Mouse (Mus musculus) neural tube, embryonic 12.5 days (tissue): ENCODE measurements at regions not wholly inside any gene's neighbourhood (a gene's known extent, or its start where the extent isn't known, plus 50 kb on each side); places are given as distances from the start of the nearest gene placed in this dataset.

ENCODE experiments used
- ATAC-seq: fragments of 200-750 bp; cut with Nextera tagmentation; 2 replicates; pipeline ENCODE4 v1.8.0; 2017; ENCODE audit warnings: low read depth, mild to moderate bottlenecking, moderate TSS enrichment, moderate library complexity; ENCODE audit not compliant: low FRiP score
- H3K27ac ChIP-seq: fragments of 300-500 bp; sonication (generic); 2 replicates; pipeline ENCODE4 v1.5.1; 2016
- H3K27me3 ChIP-seq: fragments of 300-500 bp; sonication (generic); replicated peaks from 2 replicates; pipeline ENCODE4 v1.6.1; 2016; ENCODE audit warnings: mild to moderate bottlenecking
- H3K36me3 ChIP-seq: fragments of 300-500 bp; sonication (generic); 2 replicates; pipeline ENCODE4 v1.6.1; 2016; ENCODE audit warnings: mild to moderate bottlenecking
- H3K4me1 ChIP-seq: fragments of 300-500 bp; sonication (generic); 2 replicates; pipeline ENCODE4 v1.6.1; 2016
- H3K4me2 ChIP-seq: fragments of 300-500 bp; sonication (generic); replicated peaks from 2 replicates; pipeline ENCODE4 v1.6.1; 2016; ENCODE audit warnings: mild to moderate bottlenecking
- H3K4me3 ChIP-seq: fragments of 300-500 bp; sonication (generic); 2 replicates; pipeline ENCODE4 v1.5.1; 2016
- H3K9ac ChIP-seq: fragments of 300-500 bp; sonication (generic); 2 replicates; pipeline ENCODE4 v1.6.1; 2016; ENCODE audit warnings: mild to moderate bottlenecking
- H3K9me3 ChIP-seq: fragments of 300-500 bp; sonication (generic); 2 replicates; pipeline ENCODE4 v1.6.1; 2016; ENCODE audit warnings: mild to moderate bottlenecking
- WGBS: fragments of 180-500 bp; shearing (Covaris S2); methylation state at CpG from one replicate; pipeline ENCODE4 v1.1.7; 2016; 5-methylcytosine and 5-hydroxymethylcytosine counted together

- Histone ChIP-seq H3K9ac (no peak overlapping the region), H3K27me3 (no peaks in the 10 kb centered on the region), H3K36me3 (no peaks in the 10 kb centered on the region), H3K27ac (no peak overlapping the region), H3K4me1 (no peaks in the 10 kb centered on the region), H3K9me3 (no peaks in the 10 kb centered on the region), H3K4me3 (no peak overlapping the region), H3K4me2 (no peak overlapping the region)
- 90% methylated on average over 3 of the region's 3 CpGs for WGBS
- ATAC-seq = no peak
These were observed 60.3 kb downstream of the 4930544G11Rik start for GRCm38 (mm10) chr6:66012675-66013074.

DNA sequence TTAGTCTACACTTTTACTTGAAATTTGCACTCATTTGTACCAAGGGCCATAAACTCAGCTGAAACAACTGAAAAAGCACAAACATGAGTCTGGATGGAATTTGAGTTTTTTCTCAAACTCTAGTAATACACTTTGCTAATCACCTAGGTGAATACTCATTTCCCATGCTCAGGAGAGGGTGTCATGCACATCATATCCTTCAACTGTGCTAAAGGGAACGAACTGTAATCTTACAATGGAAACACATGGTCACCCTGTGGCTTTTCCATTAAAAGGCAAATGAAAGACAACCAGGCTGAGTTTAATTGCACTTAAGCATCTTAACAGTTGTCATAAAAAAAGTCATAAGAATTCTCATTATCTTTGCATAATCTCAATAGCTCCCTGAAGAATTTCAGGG lies 71.1 kb downstream of the 4930544G11Rik start:
- no peaks in the 10 kb centered on the region for H3K36me3 ChIP-seq
- 76% methylated on average over 1 of the region's 1 CpGs for whole genome bisulfite sequencing
- H3K27me3 ChIP-seq = no peaks in the 10 kb centered on the region
- no peak overlapping the region for H3K4me2 ChIP-seq
- H3K9ac ChIP-seq = no peak overlapping the region
- H3K27ac ChIP-seq = no peak overlapping the region
- ATAC-seq = no peak
- no peaks in the 10 kb centered on the region for H3K9me3 ChIP-seq
- H3K4me3 ChIP-seq = no peak overlapping the region
- no peaks in the 10 kb centered on the region for H3K4me1 ChIP-seq

DNA sequence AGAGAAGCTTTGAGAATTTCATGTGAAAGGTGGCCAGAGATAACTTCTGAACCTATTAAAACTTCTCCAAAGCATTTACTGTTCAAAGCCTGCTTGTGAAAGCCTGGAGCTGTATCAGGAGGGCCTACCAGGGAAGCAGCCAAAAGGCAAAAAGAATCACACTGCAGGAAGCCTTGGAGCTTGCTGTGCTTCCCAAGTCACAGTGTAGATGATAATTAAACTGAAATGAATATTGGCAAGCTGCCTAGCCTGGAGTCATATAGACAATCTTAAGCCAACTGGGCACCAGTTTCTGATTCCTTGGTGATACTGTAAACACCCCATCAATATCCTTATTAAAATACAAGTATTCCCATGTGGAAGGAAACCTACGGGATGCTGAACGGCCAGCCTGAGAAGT lies 84.4 kb downstream of the 4930544G11Rik start:
- H3K4me2 ChIP-seq = no peak overlapping the region
- H3K9ac ChIP-seq = no peak overlapping the region
- no peak overlapping the region for H3K4me3 ChIP-seq
- WGBS = 74% methylated on average over 2 of the region's 2 CpGs
- no peak overlapping the region for H3K27ac ChIP-seq
- H3K9me3 ChIP-seq = no peaks in the 10 kb centered on the region
- no peaks in the 10 kb centered on the region for H3K4me1 ChIP-seq
- no peaks in the 10 kb centered on the region for H3K36me3 ChIP-seq
- no peaks in the 10 kb centered on the region for H3K27me3 ChIP-seq
- ATAC-seq = no peak

GRCm38 (mm10) chr6:66051852-66052251 lies 99.4 kb downstream of the 4930544G11Rik start:
- Histone ChIP-seq H3K9me3 (0 out of 2 replicates have a peak, but pooled peaks cover 3% of the 10 kb centered on the region), H3K27ac (no peak overlapping the region), H3K9ac (no peak overlapping the region), H3K27me3 (no peaks in the 10 kb centered on the region), H3K4me1 (no peaks in the 10 kb centered on the region), H3K4me3 (no peak overlapping the region), H3K36me3 (no peaks in the 10 kb centered on the region), H3K4me2 (no peak overlapping the region)
- 81% methylated on average over 4 of the region's 4 CpGs for WGBS
- no peak for ATAC-seq

- no peaks in the 10 kb centered on the region for H3K4me1 ChIP-seq
- no peak for ATAC-seq
These were observed 100.0 kb downstream of the 4930544G11Rik start for GRCm38 (mm10) chr6:66052386-66052785.

DNA sequence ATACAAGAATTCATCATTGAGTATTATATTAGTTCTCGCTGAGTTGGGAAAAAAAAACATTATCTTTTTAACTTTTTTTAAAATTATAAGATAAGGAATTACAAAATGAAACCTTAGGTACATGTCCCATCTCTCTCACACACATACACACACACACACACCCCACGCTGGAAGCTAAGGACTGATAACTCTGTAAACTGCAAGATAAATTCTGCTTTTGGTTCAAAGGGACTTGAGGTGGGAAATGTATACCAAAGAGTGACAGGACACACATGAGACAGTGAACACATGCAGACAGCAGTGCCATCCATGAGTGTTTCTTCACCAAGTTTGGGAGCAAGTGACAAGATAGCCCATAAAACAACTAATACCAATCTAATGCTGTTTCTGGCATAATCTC lies 100.8 kb downstream of the 4930544G11Rik start:
- Histone ChIP-seq H3K4me2 (no peak overlapping the region), H3K9me3 (no peaks in the 10 kb centered on the region)
- 86% methylated on average over 2 of the region's 2 CpGs for WGBS

More at GRCm38 (mm10) chr6:66052386-66052785, 100.0 kb downstream of the 4930544G11Rik start:
- H3K9me3 ChIP-seq = 0 out of 2 replicates have a peak, but pooled peaks cover 2% of the 10 kb centered on the region
- no peak overlapping the region for H3K9ac ChIP-seq
- no peak overlapping the region for H3K4me2 ChIP-seq
- H3K27ac ChIP-seq = no peak overlapping the region
- no peak overlapping the region for H3K4me3 ChIP-seq
- no peaks in the 10 kb centered on the region for H3K36me3 ChIP-seq
- no peaks in the 10 kb centered on the region for H3K27me3 ChIP-seq

DNA sequence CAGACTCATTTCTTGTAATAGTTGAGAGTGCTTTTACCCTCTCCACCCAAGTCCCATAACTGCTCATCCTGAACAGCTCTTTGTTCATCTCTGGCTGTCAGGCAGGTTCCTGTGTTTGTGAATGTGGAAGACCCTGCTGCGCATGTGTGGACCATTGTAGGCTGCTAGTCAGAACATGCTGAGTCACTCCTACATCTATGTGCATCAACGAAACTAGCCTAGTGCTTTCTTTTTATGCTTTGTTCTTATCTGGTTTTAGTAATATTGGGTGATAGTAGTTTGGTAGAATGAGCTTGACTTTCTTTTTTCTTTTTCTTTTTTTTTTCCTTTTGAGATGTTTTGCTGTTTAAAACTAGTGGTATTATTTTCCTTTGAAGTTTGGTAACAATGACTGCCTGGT lies 116.5 kb downstream of the 4930544G11Rik start:
- ATAC-seq = no peak
- Histone ChIP-seq H3K4me2 (no peak overlapping the region), H3K4me1 (no peaks in the 10 kb centered on the region), H3K4me3 (no peak overlapping the region), H3K9ac (no peak overlapping the region), H3K9me3 (no peaks in the 10 kb centered on the region), H3K27ac (no peak overlapping the region), H3K27me3 (no peaks in the 10 kb centered on the region), H3K36me3 (no peaks in the 10 kb centered on the region)
- WGBS = 84% methylated on average over 2 of the region's 2 CpGs

More for the DNA sequence above, 100.8 kb downstream of the 4930544G11Rik start:
- H3K36me3 ChIP-seq = no peaks in the 10 kb centered on the region
- H3K27me3 ChIP-seq = no peaks in the 10 kb centered on the region
- no peak overlapping the region for H3K4me3 ChIP-seq
- no peak for ATAC-seq
- H3K9ac ChIP-seq = no peak overlapping the region
- H3K4me1 ChIP-seq = no peaks in the 10 kb centered on the region
- H3K27ac ChIP-seq = no peak overlapping the region

- Histone ChIP-seq H3K4me2 (no peak overlapping the region), H3K9ac (no peak overlapping the region), H3K27me3 (no peaks in the 10 kb centered on the region), H3K27ac (no peak overlapping the region), H3K4me1 (peaks cover 5% of the 10 kb centered on the region), H3K36me3 (no peaks in the 10 kb centered on the region), H3K4me3 (no peak overlapping the region), H3K9me3 (no peaks in the 10 kb centered on the region)
- WGBS = 16% methylated on average over 2 of the region's 2 CpGs
- peak; percentile 76 for ATAC-seq
These were observed 125.0 kb downstream of the 4930544G11Rik start for GRCm38 (mm10) chr6:66077445-66077844.

DNA sequence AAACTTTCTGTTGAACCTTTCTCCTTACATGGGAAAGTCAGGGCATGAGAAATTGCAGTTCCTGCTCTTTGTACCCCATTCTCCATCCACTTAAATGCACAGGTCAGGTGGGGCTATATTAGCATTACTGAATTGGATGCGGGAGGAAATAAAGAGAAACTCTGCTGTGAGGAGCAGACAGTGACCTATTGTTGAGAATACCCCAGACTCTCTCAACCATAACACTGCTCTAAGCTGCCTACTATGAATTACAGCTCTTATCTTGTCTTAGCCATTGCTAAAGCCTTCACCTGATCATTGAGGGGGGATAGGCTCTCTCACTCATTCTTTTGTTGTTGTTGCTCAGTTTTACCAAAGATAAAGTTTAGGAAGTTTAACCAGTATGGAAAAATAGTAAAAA lies 126.4 kb downstream of the 4930544G11Rik start:
- no peaks in the 10 kb centered on the region for H3K27me3 ChIP-seq
- H3K27ac ChIP-seq = no peak overlapping the region
- 22% methylated on average over 1 of the region's 1 CpGs for WGBS
- H3K9me3 ChIP-seq = no peaks in the 10 kb centered on the region
- H3K4me3 ChIP-seq = no peak overlapping the region
- ATAC-seq = no peak
- H3K4me1 ChIP-seq = peaks cover 5% of the 10 kb centered on the region
- no peaks in the 10 kb centered on the region for H3K36me3 ChIP-seq
- H3K4me2 ChIP-seq = no peak overlapping the region
- no peak overlapping the region for H3K9ac ChIP-seq

DNA sequence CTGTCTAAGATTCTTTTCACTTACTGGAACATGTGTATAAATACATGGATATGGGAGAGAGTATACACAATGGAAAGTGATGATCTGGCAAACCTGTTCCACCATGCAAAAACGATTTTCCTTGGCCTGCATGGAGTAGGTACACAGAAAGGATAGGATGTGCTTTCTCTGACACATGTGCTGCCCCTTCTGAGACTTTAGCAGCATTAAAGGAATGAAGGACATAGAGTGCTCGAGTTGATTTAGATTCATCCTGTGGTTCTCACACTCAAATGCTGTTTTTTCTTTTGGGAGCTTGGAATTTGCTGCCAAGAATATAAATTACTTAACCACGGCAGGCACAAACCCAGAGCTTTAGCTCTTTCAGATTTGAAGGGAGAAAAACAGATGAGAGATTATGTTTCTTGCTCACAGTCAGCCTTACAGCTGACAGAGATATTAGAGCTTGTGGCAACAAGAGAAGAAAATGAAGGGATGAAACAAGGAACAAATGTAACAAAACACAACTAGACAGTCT lies 149.2 kb downstream of the 4930544G11Rik start:
- H3K27me3 ChIP-seq = no peaks in the 10 kb centered on the region
- H3K27ac ChIP-seq = no peak overlapping the region
- no peaks in the 10 kb centered on the region for H3K9me3 ChIP-seq
- WGBS = 45% methylated on average over 3 of the region's 3 CpGs
- no peaks in the 10 kb centered on the region for H3K36me3 ChIP-seq
- no peak overlapping the region for H3K9ac ChIP-seq
- H3K4me3 ChIP-seq = no peak overlapping the region
- H3K4me1 ChIP-seq = no peaks in the 10 kb centered on the region
- ATAC-seq = no peak
- no peak overlapping the region for H3K4me2 ChIP-seq

- H3K27me3 ChIP-seq = no peaks in the 10 kb centered on the region; the same call in 1 of the 2 replicates
- no peaks in the 10 kb centered on the region for H3K36me3 ChIP-seq
- H3K9ac ChIP-seq = no peak overlapping the region
- H3K4me3 ChIP-seq = no peak overlapping the region
- WGBS = 93% methylated on average over 6 of the region's 6 CpGs
- H3K4me1 ChIP-seq = no peaks in the 10 kb centered on the region
- H3K9me3 ChIP-seq = no peaks in the 10 kb centered on the region
- H3K27ac ChIP-seq = no peak overlapping the region
- H3K4me2 ChIP-seq = no peak overlapping the region
- no peak for ATAC-seq
These were observed 162.0 kb downstream of the 4930544G11Rik start for GRCm38 (mm10) chr6:66114366-66114765.

DNA sequence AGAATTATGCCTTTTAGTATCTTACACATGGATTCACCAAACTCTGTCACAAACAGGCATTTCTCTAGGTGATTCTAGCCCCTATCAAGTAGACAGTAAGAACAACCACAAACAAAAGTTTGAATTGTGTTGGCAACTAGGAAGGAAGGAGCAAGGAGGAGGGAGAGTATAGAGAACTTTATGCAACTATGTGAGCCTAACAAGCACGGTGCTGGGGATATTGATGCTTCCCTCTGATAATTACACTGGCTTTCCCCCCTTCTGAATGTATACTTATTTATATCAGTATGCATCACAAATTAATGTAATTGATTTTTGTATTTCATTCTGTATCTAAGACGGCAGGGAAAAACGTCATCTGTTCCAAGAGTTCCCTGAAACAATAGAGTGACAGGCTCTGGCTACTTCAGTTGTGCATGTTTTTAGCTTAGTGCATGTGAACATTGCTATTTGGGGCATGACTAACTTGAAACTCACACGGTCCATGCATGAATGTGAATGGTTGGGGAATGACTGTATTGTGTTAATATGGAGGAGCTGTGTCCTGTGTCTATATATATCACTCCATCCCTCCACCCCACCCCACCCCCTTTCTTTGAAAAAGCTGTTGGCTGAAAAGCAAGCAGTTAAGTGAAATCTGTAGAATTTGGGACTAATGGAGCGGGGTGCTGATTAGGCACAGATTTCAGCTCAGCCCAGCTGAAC lies 169.2 kb downstream of the 4930544G11Rik start:
- H3K4me2 ChIP-seq = no peak overlapping the region
- no peak overlapping the region for H3K9ac ChIP-seq
- no peaks in the 10 kb centered on the region for H3K36me3 ChIP-seq
- peak; percentile 87 for ATAC-seq
- 40% methylated on average over 5 of the region's 5 CpGs for WGBS
- no peaks in the 10 kb centered on the region for H3K4me1 ChIP-seq
- H3K4me3 ChIP-seq = no peak overlapping the region
- H3K27me3 ChIP-seq = no peaks in the 10 kb centered on the region
- no peaks in the 10 kb centered on the region for H3K9me3 ChIP-seq
- H3K27ac ChIP-seq = no peak overlapping the region

GRCm38 (mm10) chr6:66124292-66124691 lies 171.9 kb downstream of the 4930544G11Rik start:
- Histone ChIP-seq H3K9ac (no peak overlapping the region), H3K4me1 (no peaks in the 10 kb centered on the region), H3K36me3 (no peaks in the 10 kb centered on the region), H3K4me3 (no peak overlapping the region), H3K4me2 (no peak overlapping the region), H3K27ac (no peak overlapping the region), H3K9me3 (no peaks in the 10 kb centered on the region), H3K27me3 (no peaks in the 10 kb centered on the region)
- WGBS = 88% methylated on average over 1 of the region's 1 CpGs
- no peak for ATAC-seq
